Mouse (Mus musculus) brain, adult 2 months (tissue): ENCODE results near the gene Prdx5.

Experiments
- DNase-seq: peaks from one replicate; pipeline ENCODE4 v3.0.0; 2011; ENCODE audit warnings: low read depth, low spot score

Prdx5 gene

GRCm38 (mm10) chr19:6909507-6910289 is at the start of gene Prdx5, which contains the start of gene Trmt112:
TSS of gene Prdx5 (minus strand) at chr19:6910106.
TSS of gene Trmt112 (plus strand) at chr19:6909698.
- peak; percentile 99 for DNase-seq

DNA sequence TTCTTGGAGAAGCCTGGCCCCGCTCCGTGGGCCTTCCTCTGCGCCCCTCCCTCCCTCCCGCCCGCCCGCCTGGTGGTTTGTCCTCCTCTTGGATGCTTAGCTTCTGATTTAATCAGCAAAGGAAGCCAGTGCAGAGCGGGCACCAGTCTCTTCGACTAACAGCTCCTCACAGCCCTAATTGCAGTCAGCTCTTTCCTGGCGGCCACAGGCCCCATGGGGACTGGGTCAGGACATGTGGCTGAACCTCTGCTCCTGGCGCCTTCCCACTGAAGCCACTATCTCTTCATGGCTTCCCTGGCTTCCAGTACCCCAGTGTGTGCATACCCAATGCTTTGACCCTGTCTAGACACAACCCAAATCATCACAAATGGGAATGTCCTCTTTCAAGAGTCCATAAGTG is 46.6 kb upstream of the Prdx5 start:
- no peak for DNase-seq

DNA sequence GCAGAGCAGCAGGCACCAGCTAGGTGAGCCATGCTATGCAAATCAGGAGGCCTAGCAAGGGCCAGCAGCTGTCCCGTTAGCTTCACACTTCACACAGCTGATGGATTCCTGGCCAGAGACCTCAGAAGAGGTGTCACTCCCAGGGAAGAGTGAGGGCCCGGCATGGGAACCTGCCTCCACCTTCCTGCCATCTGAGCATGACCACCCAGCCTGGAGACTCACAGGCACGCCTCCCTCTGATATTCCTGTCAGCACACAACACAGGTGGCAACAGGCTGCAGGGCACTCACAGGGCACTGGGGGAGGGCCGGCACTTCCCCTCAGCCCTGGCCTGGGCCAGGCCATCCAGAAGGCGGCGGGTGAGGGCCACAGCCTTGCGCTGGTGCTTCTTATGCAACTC is 45.5 kb upstream of the Prdx5 start:
- no peak for DNase-seq

GRCm38 (mm10) chr19:6954046-6954445 is 44.1 kb upstream of the Prdx5 start:
- DNase-seq = no peak

GRCm38 (mm10) chr19:6952712-6953037 is 42.8 kb upstream of the Prdx5 start:
- no peak for DNase-seq

DNA sequence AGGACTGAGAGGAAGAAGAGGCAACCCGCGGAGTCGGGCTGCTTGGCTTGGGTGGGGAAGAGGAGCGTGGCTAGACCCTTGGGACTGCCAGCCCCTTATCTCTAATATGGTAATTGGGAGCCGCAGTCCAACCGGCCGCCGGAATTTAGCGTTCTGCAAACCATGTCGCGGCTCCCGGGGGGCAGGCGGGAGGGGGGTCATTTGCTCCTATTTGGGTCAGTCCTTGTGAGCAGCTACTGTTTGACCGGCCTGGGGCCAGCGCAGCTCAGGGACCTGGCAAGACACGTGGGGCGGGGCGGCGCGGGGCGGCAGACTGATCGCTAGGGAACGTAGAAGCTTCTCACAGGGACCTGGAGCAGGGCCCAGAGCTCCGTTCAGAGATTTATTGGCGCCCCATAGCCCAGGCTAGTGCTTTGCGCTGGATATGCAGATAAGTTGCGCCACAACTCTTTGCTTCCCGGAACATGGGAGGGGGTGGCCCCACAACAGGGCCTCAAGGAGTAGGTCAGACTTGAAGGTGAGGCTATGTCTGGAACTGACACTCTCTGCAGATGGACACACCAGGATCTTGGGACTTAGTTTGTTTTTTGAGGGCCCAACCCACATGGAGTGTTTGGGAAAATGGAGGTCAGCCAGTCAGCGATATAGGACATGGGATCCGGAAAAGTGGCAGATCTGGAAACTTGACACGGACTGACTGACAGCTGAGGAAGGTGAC is 42.2 kb upstream of the Prdx5 start:
- peak; percentile 77 for DNase-seq

- DNase-seq = peak; percentile 98
Observed at GRCm38 (mm10) chr19:6951381-6951968, 41.6 kb upstream of the Prdx5 start.

- peak; percentile 91 for DNase-seq
Observed at GRCm38 (mm10) chr19:6950613-6951153, 40.8 kb upstream of the Prdx5 start.

- DNase-seq = no peak
Observed at GRCm38 (mm10) chr19:6949951-6950350, 40.0 kb upstream of the Prdx5 start.

- no peak for DNase-seq
Observed at GRCm38 (mm10) chr19:6949532-6949931, 39.6 kb upstream of the Prdx5 start.

- DNase-seq = peak; percentile 92
Observed at GRCm38 (mm10) chr19:6948186-6948585, 38.3 kb upstream of the Prdx5 start.

GRCm38 (mm10) chr19:6947742-6948141 is 37.8 kb upstream of the Prdx5 start:
- DNase-seq = no peak

DNA sequence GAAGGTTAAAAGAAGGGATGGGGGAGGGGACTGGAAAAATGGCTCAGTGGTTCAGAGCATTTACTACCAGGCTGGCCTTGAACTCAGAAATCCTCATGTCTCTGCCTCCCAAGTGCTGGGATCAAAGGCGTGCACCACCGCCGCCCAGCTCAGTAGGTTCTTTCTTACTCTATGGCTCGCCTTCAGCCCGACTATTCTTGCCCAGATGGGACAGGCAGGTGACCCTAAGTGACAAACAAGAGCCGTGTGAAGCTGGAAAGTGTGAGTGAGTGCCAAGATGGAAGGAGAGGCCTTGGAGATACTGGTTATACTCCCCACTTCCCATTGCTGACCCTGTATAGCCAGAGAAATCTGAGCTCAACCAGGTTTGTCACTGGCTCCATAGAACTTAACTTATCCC is 33.8 kb upstream of the Prdx5 start:
- DNase-seq = no peak

DNA sequence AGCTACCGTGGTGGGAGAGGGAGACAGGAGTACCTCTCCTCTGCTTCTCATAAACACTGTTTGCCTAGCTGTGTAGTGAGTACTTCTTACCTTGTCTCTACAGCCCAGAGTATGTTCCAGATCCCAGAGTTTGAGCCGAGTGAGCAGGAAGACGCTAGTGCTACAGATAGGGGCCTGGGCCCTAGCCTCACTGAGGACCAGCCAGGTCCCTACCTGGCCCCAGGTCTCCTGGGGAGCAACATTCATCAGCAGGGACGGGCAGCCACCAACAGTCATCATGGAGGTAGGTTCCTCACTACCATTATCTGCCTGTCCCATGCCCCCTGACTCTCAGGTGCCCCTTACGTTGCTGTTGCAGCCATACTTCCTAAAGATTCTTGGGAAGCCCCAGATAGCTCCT is 32.9 kb upstream of the Prdx5 start:
- no peak for DNase-seq

DNA sequence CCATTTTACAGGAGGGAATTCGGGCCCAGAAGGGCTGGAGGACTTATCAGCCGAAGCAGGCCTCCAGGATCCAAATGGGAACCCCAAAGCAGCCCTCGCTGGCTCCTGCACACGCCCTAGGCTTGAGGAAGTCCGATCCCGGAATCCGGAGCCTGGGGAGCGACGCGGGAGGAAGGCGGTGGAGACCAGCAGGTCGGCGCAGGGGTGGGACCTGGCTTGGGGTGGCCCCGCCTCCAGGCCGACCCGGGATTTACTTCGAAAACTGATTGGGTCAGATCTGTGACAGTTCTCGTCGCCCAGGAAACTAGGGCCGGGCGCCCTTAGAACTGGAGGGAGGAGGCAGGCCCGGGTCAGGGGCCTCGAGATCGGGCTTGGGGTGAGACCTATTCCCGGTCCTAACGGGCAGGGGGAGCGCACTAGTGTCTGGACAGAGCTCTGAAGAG is 32.4 kb upstream of the Prdx5 start, which contains the start of gene Gpr137:
Gene Gpr137 (minus strand): TSS at position 232 of the 443 bp plus-strand sequence.
- DNase-seq = peak; percentile 97

DNA sequence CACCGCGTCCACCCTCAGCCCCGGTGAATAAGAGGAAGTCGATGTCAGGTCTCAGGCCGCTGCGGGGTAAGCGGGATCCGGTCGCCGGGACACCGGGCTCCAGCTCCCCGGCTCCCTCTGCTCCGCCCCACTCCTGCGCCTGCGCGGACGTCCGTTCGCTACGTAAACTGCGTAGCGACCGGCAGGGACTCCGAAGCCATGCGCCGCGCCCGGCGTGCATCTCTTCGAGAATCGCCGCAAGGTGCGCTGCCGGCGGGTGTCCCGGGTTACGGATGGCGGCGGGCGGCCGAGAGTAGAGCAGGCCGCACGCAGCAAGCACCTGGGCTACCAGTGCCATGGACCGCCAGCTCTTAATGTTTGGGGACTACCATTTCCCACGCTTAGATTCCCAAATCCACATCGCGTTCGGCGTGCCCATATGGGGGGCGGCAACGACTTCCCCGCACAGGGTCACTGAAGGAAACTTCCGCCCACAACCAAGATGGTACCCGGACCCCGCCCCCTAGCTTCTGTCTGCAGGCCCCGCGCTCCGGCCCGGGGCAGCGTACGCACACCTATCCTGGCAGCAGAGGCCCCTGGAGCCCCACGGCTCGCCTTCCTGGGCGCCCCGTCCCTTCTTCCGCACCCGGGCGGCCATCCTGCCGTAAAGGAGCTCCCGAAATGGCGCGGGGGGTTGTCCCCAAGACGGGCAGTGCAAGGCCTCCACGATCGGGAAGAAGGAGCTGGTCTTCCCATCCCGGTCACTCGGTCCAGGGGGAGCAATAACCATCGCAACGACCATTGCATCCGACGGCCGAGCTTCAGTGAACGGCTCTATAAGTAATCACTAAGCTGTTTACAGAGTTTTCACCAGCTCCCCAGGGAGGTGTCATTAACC is 31.7 kb upstream of the Prdx5 start, which contains the start of gene Bad:
Gene Bad (plus strand): TSS at position 490 of the 877 bp plus-strand sequence.
- peak; percentile 96 for DNase-seq

DNA sequence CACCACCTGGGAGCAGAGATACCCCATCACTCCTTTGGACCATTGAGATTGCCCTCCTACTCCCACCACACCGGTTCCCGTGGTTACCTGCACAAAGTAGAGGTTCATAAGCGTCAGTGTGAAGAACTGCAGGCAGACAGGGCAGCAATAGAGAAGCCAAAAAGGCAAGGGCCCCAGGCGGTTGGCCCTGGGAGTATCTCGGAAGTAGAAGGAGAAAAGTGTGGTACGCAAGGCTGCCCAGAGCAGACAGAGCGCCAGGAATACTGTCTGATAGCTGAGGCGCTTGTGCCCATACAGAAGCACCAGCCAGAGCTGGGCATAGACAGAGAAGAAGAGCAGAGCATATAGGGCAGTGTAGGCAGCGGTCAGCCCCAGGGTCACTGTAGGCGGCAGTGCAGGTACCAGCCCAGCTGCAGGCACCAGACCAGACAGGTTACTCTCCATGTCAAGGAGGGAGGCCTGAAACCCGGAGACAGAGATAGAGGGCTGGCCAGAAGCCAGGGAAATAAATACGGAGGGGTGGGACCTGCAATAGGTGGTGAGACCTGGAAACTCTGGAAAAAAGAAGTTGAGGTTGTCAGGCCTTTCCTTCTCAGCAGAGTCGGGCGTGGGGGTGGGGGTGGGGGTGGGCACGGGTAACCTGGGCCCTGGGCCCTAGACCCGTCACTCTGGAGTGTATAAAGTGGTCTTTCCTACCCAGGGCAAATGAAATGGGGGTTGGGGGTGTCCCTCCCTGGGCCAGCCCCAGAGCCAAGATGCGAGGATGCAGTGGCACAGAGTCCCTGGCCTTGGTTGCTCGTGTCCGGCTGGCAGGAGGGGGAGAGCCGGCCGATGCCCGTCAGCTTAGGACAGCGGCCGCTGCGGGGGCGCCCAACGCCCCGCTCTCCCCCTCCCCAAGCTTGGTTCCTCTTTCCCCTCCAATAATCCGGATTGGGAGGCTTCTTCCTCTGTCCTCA is 30.8 kb upstream of the Prdx5 start:
- DNase-seq = no peak

GRCm38 (mm10) chr19:6939106-6940002 is 29.4 kb upstream of the Prdx5 start:
- peak; percentile 41 for DNase-seq
